Mouse (Mus musculus) heart, embryonic 11.5 days (tissue): ENCODE results near the gene Camk2n2. TPM values are rescaled to one million over a fixed set of nuclear protein-coding genes. Genes with fewer than 3 reads are reported as not detected.
"Not testable (repeated sequence)": the region's sequence is repeated elsewhere in the genome, so short reads cannot be mapped to it uniquely, and the experiment has no call there.

Experiments
- ATAC-seq: fragments of 200-750 bp; cut with Nextera tagmentation; replicated peaks from 2 replicates; pipeline ENCODE4 v1.8.0; 2017; ENCODE audit warnings: moderate library complexity; ENCODE audit not compliant: insufficient number of reproducible peaks, low FRiP score, low TSS enrichment
- H3K27ac ChIP-seq: fragments of 300-500 bp; sonication (generic); 2 replicates; pipeline ENCODE4 v1.5.1; 2014; ENCODE audit warnings: mild to moderate bottlenecking, low read depth, low read length
- H3K27me3 ChIP-seq: fragments of 300-500 bp; sonication (generic); 2 replicates; pipeline ENCODE4 v1.6.1; 2014; ENCODE audit warnings: mild to moderate bottlenecking, low read length, mixed read lengths; ENCODE audit not compliant: control insufficient read depth, insufficient read depth
- H3K36me3 ChIP-seq: fragments of 300-500 bp; sonication (generic); 2 replicates; pipeline ENCODE4 v1.6.1; 2014; ENCODE audit warnings: mild to moderate bottlenecking, low read length, moderate library complexity, mixed read lengths; ENCODE audit not compliant: control insufficient read depth, insufficient read depth
- H3K4me1 ChIP-seq: fragments of 300-500 bp; sonication (generic); 2 replicates; pipeline ENCODE4 v1.6.1; 2014; ENCODE audit warnings: low read length; ENCODE audit not compliant: control insufficient read depth, insufficient read depth
- H3K4me2 ChIP-seq: fragments of 300-500 bp; sonication (generic); 2 replicates; pipeline ENCODE4 v1.6.1; 2014; ENCODE audit warnings: mild to moderate bottlenecking, moderate library complexity
- H3K4me3 ChIP-seq: fragments of 300-500 bp; sonication (generic); 2 replicates; pipeline ENCODE4 v1.5.1; 2014; ENCODE audit warnings: low read depth, low read length
- H3K9ac ChIP-seq: fragments of 300-500 bp; sonication (generic); 2 replicates; pipeline ENCODE4 v1.6.1; 2014; ENCODE audit warnings: mild to moderate bottlenecking, low read depth, low read length, moderate library complexity
- H3K9me3 ChIP-seq: fragments of 300-500 bp; sonication (generic); replicated peaks from 2 replicates; pipeline ENCODE4 v1.6.1; 2016; ENCODE audit warnings: low read length; ENCODE audit not compliant: control insufficient read depth
- WGBS: fragments of 180-500 bp; shearing (Covaris S2); extraction: QIAGEN DNeasy Blood & Tissue Kit; methylation state at CpG from one replicate; pipeline ENCODE4 v1.1.7; 2014; ENCODE audit not compliant: insufficient replicate concordance; 5-methylcytosine and 5-hydroxymethylcytosine counted together
- polyA plus RNA-seq: library from polyadenylated mRNA; unstranded; fragments of >200 nt; fragmentation: Nextera tagmentation; extraction: Ambion mirVana; gene quantifications from 2 replicates; pipeline ENCODE4 v1.2.1, GENCODE M21; 2014

The Camk2n2 gene
- polyA plus RNA-seq, result 0.84 and 0.96 TPM in 2 replicates

GRCm38 (mm10) chr16:20621191-20621990 is at the start of gene Camk2n2:
TSS of gene Camk2n2 (minus strand) at chr16:20621287.
- Histone ChIP-seq H3K27me3 (peaks cover 50% of the 10 kb centered on the region), H3K27ac (0 out of 2 replicates have a peak within 1 kb of the TSS, but pooled peaks have one; percentile 10), H3K9me3 (no peaks in the 10 kb centered on the region), H3K4me3 (peak within 1 kb of the TSS; percentile 71), H3K36me3 (no peaks in the 10 kb centered on the region), H3K4me1 (peaks cover 26% of the 10 kb centered on the region), H3K4me2 (peak within 1 kb of the TSS; percentile 100), H3K9ac (peak within 1 kb of the TSS; percentile 76)
- under 1% methylated on average over 84 of the region's 92 CpGs for WGBS
- peak; percentile 52 for ATAC-seq

GRCm38 (mm10) chr16:20670291-20670690 is 49.2 kb upstream of the Camk2n2 start:
- Histone ChIP-seq H3K4me1 (peaks cover 14% of the 10 kb centered on the region), H3K4me3 (no peak overlapping the region), H3K4me2 (no peak overlapping the region), H3K36me3 (peaks cover 5% of the 10 kb centered on the region; the same call in 1 of the 2 replicates), H3K27me3 (no peaks in the 10 kb centered on the region), H3K9me3 (no peaks in the 10 kb centered on the region), H3K27ac (no peak overlapping the region), H3K9ac (no peak overlapping the region)
- 83% methylated on average over 3 of the region's 3 CpGs for WGBS
- no peak for ATAC-seq

- not testable (repeated sequence) for H3K9ac ChIP-seq, H3K4me1 ChIP-seq, ATAC-seq, H3K27me3 ChIP-seq, H3K9me3 ChIP-seq, H3K4me3 ChIP-seq, H3K27ac ChIP-seq, H3K4me2 ChIP-seq, H3K36me3 ChIP-seq
- WGBS, result 91% methylated on average over 3 of the region's 6 CpGs
These were observed 46.9 kb upstream of the Camk2n2 start, which contains the start of gene Eif4g1 for GRCm38 (mm10) chr16:20668013-20668412. TSS of gene Eif4g1 (plus strand) at chr16:20668313.

- ATAC-seq, result no peak
These were observed 36.6 kb upstream of the Camk2n2 start for GRCm38 (mm10) chr16:20657661-20658060.

GRCm38 (mm10) chr16:20653315-20653714 is 32.2 kb upstream of the Camk2n2 start:
- ATAC-seq, result no peak

More at GRCm38 (mm10) chr16:20657661-20658060, 36.6 kb upstream of the Camk2n2 start:
- H3K27ac ChIP-seq, result no peak overlapping the region
- peaks cover 2% of the 10 kb centered on the region for H3K4me1 ChIP-seq
- no peak overlapping the region for H3K9ac ChIP-seq
- no peaks in the 10 kb centered on the region for H3K27me3 ChIP-seq
- H3K9me3 ChIP-seq, result no peaks in the 10 kb centered on the region
- H3K36me3 ChIP-seq, result peaks cover 53% of the 10 kb centered on the region
- 89% methylated on average over 4 of the region's 4 CpGs for WGBS
- no peak overlapping the region for H3K4me3 ChIP-seq
- H3K4me2 ChIP-seq, result no peak overlapping the region

GRCm38 (mm10) chr16:20651947-20652310 is 30.8 kb upstream of the Camk2n2 start:
- H3K9ac ChIP-seq, result peak overlapping the region; percentile 91
- no peak for ATAC-seq
- peak overlapping the region; percentile 94 for H3K4me3 ChIP-seq
- H3K27me3 ChIP-seq, result 0 out of 2 replicates have a peak, but pooled peaks cover 2% of the 10 kb centered on the region
- H3K27ac ChIP-seq, result no peak overlapping the region; the same call in 1 of the 2 replicates
- H3K4me2 ChIP-seq, result peak overlapping the region; percentile 86
- 8% methylated on average over 12 of the region's 12 CpGs for WGBS
- H3K9me3 ChIP-seq, result no peaks in the 10 kb centered on the region
- peaks cover 11% of the 10 kb centered on the region for H3K36me3 ChIP-seq
- peaks cover 8% of the 10 kb centered on the region for H3K4me1 ChIP-seq

More at GRCm38 (mm10) chr16:20653315-20653714, 32.2 kb upstream of the Camk2n2 start:
- 53% methylated on average over 2 of the region's 2 CpGs for WGBS
- H3K4me2 ChIP-seq, result 0 out of 2 replicates have a peak overlapping the region, but pooled peaks have one; percentile 7
- no peak overlapping the region for H3K4me3 ChIP-seq
- H3K36me3 ChIP-seq, result peaks cover 18% of the 10 kb centered on the region
- no peak overlapping the region for H3K27ac ChIP-seq
- H3K9me3 ChIP-seq, result no peaks in the 10 kb centered on the region
- H3K4me1 ChIP-seq, result peaks cover 8% of the 10 kb centered on the region
- 0 out of 2 replicates have a peak, but pooled peaks cover 2% of the 10 kb centered on the region for H3K27me3 ChIP-seq
- H3K9ac ChIP-seq, result no peak overlapping the region

- 3% methylated on average over 46 of the region's 46 CpGs for WGBS
- H3K27ac ChIP-seq, result peak within 1 kb of the TSS; percentile 71
- peak; percentile 92 for ATAC-seq
- H3K4me2 ChIP-seq, result peak within 1 kb of the TSS; percentile 86
- peaks cover 8% of the 10 kb centered on the region for H3K4me1 ChIP-seq
- peak within 1 kb of the TSS; percentile 91 for H3K9ac ChIP-seq
- H3K9me3 ChIP-seq, result no peaks in the 10 kb centered on the region
- 0 out of 2 replicates have a peak, but pooled peaks cover 2% of the 10 kb centered on the region for H3K27me3 ChIP-seq
- H3K4me3 ChIP-seq, result peak within 1 kb of the TSS; percentile 94
- H3K36me3 ChIP-seq, result peaks cover 9% of the 10 kb centered on the region
These were observed 30.2 kb upstream of the Camk2n2 start, which contains the start of gene Psmd2 for GRCm38 (mm10) chr16:20651076-20651946. TSS of gene Psmd2 (plus strand) at chr16:20651652.

GRCm38 (mm10) chr16:20643911-20644310 is 22.8 kb upstream of the Camk2n2 start:
- Histone ChIP-seq H3K4me2 (no peak overlapping the region), H3K27me3 (no peaks in the 10 kb centered on the region; the same call in 1 of the 2 replicates), H3K4me3 (no peak overlapping the region), H3K9me3 (no peaks in the 10 kb centered on the region), H3K4me1 (no peaks in the 10 kb centered on the region), H3K27ac (no peak overlapping the region), H3K9ac (no peak overlapping the region), H3K36me3 (no peaks in the 10 kb centered on the region)
- no peak for ATAC-seq
- 81% methylated on average over 7 of the region's 7 CpGs for WGBS
